Mouse (Mus musculus): ENCODE measurements around the gene Hivep1. TPM values are rescaled to one million over a fixed set of nuclear protein-coding genes. Genes with fewer than 3 reads are reported as not detected.

Gene Hivep1
- total and polyA plus RNA-seq, 3 experiments = 7.5 to 53.3 (median 24.9) TPM

- in situ Hi-C loops (cut with MboI; ENCODE audit: low pct_ligation_motif_present, low pct_unique_long_range_greater_than_20kb, low sequenced_read_pairs) = no loop called here
- dilution Hi-C loops (cut with MboI; ENCODE audit: extremely low pct_ligation_motif_present, extremely low pct_unique_long_range_greater_than_20kb, low sequenced_read_pairs) = no loop called here
Measured at GRCm38 (mm10) chr13:42015484-42016045, 36.3 kb upstream of the Hivep1 start.

GRCm38 (mm10) chr13:42016218-42016617, 35.6 kb upstream of the Hivep1 start:
- in situ Hi-C loops (cut with MboI; ENCODE audit: low pct_ligation_motif_present, low pct_unique_long_range_greater_than_20kb, low sequenced_read_pairs) (no loop called here), dilution Hi-C loops (cut with MboI; ENCODE audit: extremely low pct_ligation_motif_present, extremely low pct_unique_long_range_greater_than_20kb, low sequenced_read_pairs) (no loop called here)
- no peaks in the 10 kb centered on the region for H3K79me2 ChIP-seq (replicated peaks; ENCODE audit: control insufficient read depth, extremely low read depth, insufficient read depth, poor library complexity, severe bottlenecking)
- H3K4me1 ChIP-seq (ENCODE audit: control insufficient read depth in 1 of 2, insufficient read depth in 2 of 2) = peaks cover 5 to 40% of the 10 kb centered on the region in 2 experiments; a peak in 3 of 4 replicates
- no peaks in the 10 kb centered on the region for H3K36me3 ChIP-seq (replicated peaks in 1 of 2; ENCODE audit: control insufficient read depth in 1 of 2, insufficient read depth in 1 of 2, low read length in 1 of 2)
- no peak for DNase-seq (ENCODE audit: extremely low read depth)
- TF ChIP-seq JUND (conservative IDR thresholded peaks at IDR 0.05; ENCODE audit: low read depth, low read length) (no peak), ELF1 (IDR thresholded peaks at IDR 0.05; ENCODE audit: low read depth, low read length) (no peak), POLR2A (IDR thresholded peaks at IDR 0.05; ENCODE audit: low read depth, low read length) (no peak), NRF1 (IDR thresholded peaks at IDR 0.05; ENCODE audit: low read depth, low read length) (no peak), USF2 (conservative IDR thresholded peaks at IDR 0.05; ENCODE audit: low read depth, low read length) (no peak), TBP (conservative IDR thresholded peaks at IDR 0.05; ENCODE audit: low read depth, low read length) (no peak), GABPA (IDR thresholded peaks at IDR 0.05; ENCODE audit: insufficient replicate concordance, low read depth, low read length) (no peak), IRF4 (IDR thresholded peaks at IDR 0.05; ENCODE audit: low read depth, low read length) (no peak)
- no peak overlapping the region for H3K4me2 ChIP-seq (ENCODE audit: insufficient read depth, low read depth, poor library complexity, severe bottlenecking)
- no peak overlapping the region for H3K9ac ChIP-seq (ENCODE audit: insufficient read depth, low read depth)
- no peak overlapping the region for H3K27ac ChIP-seq (ENCODE audit: insufficient read depth, low read depth)
- H3K27me3 ChIP-seq (replicated peaks) = no peaks in the 10 kb centered on the region
- peaks cover 5% of the 10 kb centered on the region for H3K9me3 ChIP-seq (replicated peaks; ENCODE audit: low read length)
- H3K4me3 ChIP-seq (replicated peaks in 1 of 3; ENCODE audit: low read depth in 2 of 3, low read length in 2 of 3, poor library complexity in 1 of 3) = no peak overlapping the region

More at GRCm38 (mm10) chr13:42015484-42016045, 36.3 kb upstream of the Hivep1 start:
- H3K9ac ChIP-seq (ENCODE audit: insufficient read depth, low read depth) = no peak overlapping the region
- peaks cover 5 to 40% of the 10 kb centered on the region in 2 experiments; a peak in 3 of 4 replicates for H3K4me1 ChIP-seq (ENCODE audit: control insufficient read depth in 1 of 2, insufficient read depth in 2 of 2)
- H3K27me3 ChIP-seq (replicated peaks) = no peaks in the 10 kb centered on the region
- TF ChIP-seq IRF4 (IDR thresholded peaks at IDR 0.05; ENCODE audit: low read depth, low read length) = peak; percentile 62; the same call in 1 of the 2 replicates
- TF ChIP-seq JUND (conservative IDR thresholded peaks at IDR 0.05; ENCODE audit: low read depth, low read length) = no peak
- TF ChIP-seq MYC (IDR thresholded peaks at IDR 0.05; ENCODE audit: low read depth, low read length) = no peak
- peak; percentile 68 for TF ChIP-seq EP300 (IDR thresholded peaks at IDR 0.05; ENCODE audit: low read length)
- H3K4me3 ChIP-seq (replicated peaks in 1 of 3; ENCODE audit: low read depth in 2 of 3, low read length in 2 of 3, poor library complexity in 1 of 3) = no peak overlapping the region
- no peaks in the 10 kb centered on the region for H3K79me2 ChIP-seq (replicated peaks; ENCODE audit: control insufficient read depth, extremely low read depth, insufficient read depth, poor library complexity, severe bottlenecking)
- no peak overlapping the region for H3K27ac ChIP-seq (ENCODE audit: insufficient read depth, low read depth)
- peak; percentile 16 for DNase-seq (ENCODE audit: extremely low read depth)
- H3K4me2 ChIP-seq (ENCODE audit: insufficient read depth, low read depth, poor library complexity, severe bottlenecking) = peak overlapping the region; percentile 47
- H3K36me3 ChIP-seq (replicated peaks in 1 of 2; ENCODE audit: control insufficient read depth in 1 of 2, insufficient read depth in 1 of 2, low read length in 1 of 2) = no peaks in the 10 kb centered on the region
- peaks cover 5% of the 10 kb centered on the region for H3K9me3 ChIP-seq (replicated peaks; ENCODE audit: low read length)

GRCm38 (mm10) chr13:42018356-42018755, 33.5 kb upstream of the Hivep1 start:
- Histone ChIP-seq H3K79me2 (replicated peaks; ENCODE audit: control insufficient read depth, extremely low read depth, insufficient read depth, poor library complexity, severe bottlenecking) (no peaks in the 10 kb centered on the region), H3K4me2 (ENCODE audit: insufficient read depth, low read depth, poor library complexity, severe bottlenecking) (no peak overlapping the region), H3K36me3 (replicated peaks in 1 of 2; ENCODE audit: control insufficient read depth in 1 of 2, insufficient read depth in 1 of 2, low read length in 1 of 2) (no peaks in the 10 kb centered on the region), H3K9ac (ENCODE audit: insufficient read depth, low read depth) (no peak overlapping the region), H3K4me1 (ENCODE audit: control insufficient read depth in 1 of 2, insufficient read depth in 2 of 2) (peaks cover 5 to 36% of the 10 kb centered on the region in 2 experiments; a peak in 3 of 4 replicates), H3K9me3 (replicated peaks; ENCODE audit: low read length) (no peaks in the 10 kb centered on the region), H3K4me3 (replicated peaks in 1 of 3; ENCODE audit: low read depth in 2 of 3, low read length in 2 of 3, poor library complexity in 1 of 3) (no peak overlapping the region), H3K27me3 (replicated peaks) (no peaks in the 10 kb centered on the region), H3K27ac (ENCODE audit: insufficient read depth, low read depth) (peak overlapping the region; percentile 9; the same call in 1 of the 2 replicates)
- dilution Hi-C loops (cut with MboI; ENCODE audit: extremely low pct_ligation_motif_present, extremely low pct_unique_long_range_greater_than_20kb, low sequenced_read_pairs) = no loop called here
- peak; percentile 55 for DNase-seq (ENCODE audit: extremely low read depth)
- in situ Hi-C loops (cut with MboI; ENCODE audit: low pct_ligation_motif_present, low pct_unique_long_range_greater_than_20kb, low sequenced_read_pairs) = no loop called here
- TF ChIP-seq CHD1 (IDR thresholded peaks at IDR 0.05; ENCODE audit: low read depth, low read length) = no peak
- 0 out of 2 replicates have a peak, but pooled peaks have one; percentile 51 for TF ChIP-seq MYC (IDR thresholded peaks at IDR 0.05; ENCODE audit: low read depth, low read length)
- TF ChIP-seq TBP (conservative IDR thresholded peaks at IDR 0.05; ENCODE audit: low read depth, low read length) = no peak
- no peak for TF ChIP-seq E2F4 (IDR thresholded peaks at IDR 0.05; ENCODE audit: insufficient replicate concordance, low read depth, low read length)
- TF ChIP-seq ZNF384 (IDR thresholded peaks at IDR 0.05; ENCODE audit: low read depth, low read length) = no peak
- TF ChIP-seq ETS1 (conservative IDR thresholded peaks at IDR 0.05; ENCODE audit: low read depth, low read length) = peak; percentile 64
- TF ChIP-seq TCF12 (IDR thresholded peaks at IDR 0.05; ENCODE audit: low read depth, low read length) = peak; percentile 51; the same call in 1 of the 2 replicates
- TF ChIP-seq ZC3H11A (IDR thresholded peaks at IDR 0.05; ENCODE audit: low read depth, low read length) = no peak
- TF ChIP-seq PAX5 (IDR thresholded peaks at IDR 0.05; ENCODE audit: low read length) = no peak
- no peak for TF ChIP-seq JUN (IDR thresholded peaks at IDR 0.05; ENCODE audit: insufficient read depth, low read depth, low read length)
- TF ChIP-seq SIN3A (IDR thresholded peaks at IDR 0.05; ENCODE audit: low read length) = peak; percentile 59
- no peak for TF ChIP-seq KAT2A (IDR thresholded peaks at IDR 0.05; ENCODE audit: insufficient replicate concordance, low read length)
- TF ChIP-seq SMC3 (IDR thresholded peaks at IDR 0.05; ENCODE audit: low read depth, low read length) = no peak
- TF ChIP-seq USF1 (IDR thresholded peaks at IDR 0.05; ENCODE audit: low read depth, low read length) = no peak
- TF ChIP-seq MAX (IDR thresholded peaks at IDR 0.05; ENCODE audit: low read length) = no peak
- no peak for TF ChIP-seq JUND (conservative IDR thresholded peaks at IDR 0.05; ENCODE audit: low read depth, low read length)
- TF ChIP-seq EP300 (IDR thresholded peaks at IDR 0.05; ENCODE audit: low read length) = peak; percentile 48; the same call in 1 of the 2 replicates
- TF ChIP-seq RCOR1 (conservative IDR thresholded peaks at IDR 0.05; ENCODE audit: low read depth, low read length) = no peak

Measured in CH12.LX (cell line).